Mouse (Mus musculus): ENCODE data around the gene Rnaseh2b.

The Rnaseh2b gene

DNA sequence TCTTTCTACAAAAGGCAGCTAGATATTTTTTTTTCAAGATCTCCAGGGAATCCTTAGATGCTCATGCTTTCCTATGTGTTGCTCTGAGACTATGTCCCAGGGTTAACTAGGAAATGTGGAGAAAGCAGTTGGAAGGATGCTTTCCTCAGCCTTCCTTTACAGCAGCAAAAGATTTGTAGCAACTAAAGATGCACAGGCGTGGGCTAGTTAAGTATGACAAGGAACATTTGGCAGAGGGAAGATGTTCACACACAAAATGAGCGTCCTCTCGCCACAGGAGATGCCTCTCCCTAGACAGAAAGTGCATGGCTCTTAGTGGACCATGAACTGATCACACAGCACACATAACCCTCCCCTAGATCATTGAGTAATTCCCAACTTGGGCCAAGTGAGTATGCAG is 125.1 kb downstream of the Rnaseh2b start:
- no peak for DNase-seq (ENCODE audit: low read depth, low spot score)

DNA sequence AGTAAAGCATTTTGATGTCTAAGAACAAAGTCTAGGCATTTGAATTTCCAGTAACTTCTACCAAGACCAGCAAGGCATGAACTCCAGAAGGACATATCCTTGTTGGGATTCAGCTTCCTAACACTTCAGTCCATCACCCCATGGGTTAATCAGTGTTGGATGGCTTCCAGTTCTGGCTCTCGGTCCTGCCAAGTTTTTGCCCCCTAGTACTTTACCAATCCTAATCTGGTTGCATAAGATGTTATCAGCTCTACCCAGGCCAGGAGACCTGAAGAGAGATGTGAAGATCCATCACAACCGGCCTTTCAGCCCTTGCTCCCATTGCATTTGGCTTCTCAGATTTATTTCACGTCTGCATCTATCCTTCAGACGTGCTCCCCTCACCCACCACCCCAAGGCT is 129.9 kb downstream of the Rnaseh2b start:
- no peak for DNase-seq (ENCODE audit: low read depth, low spot score)
- Histone ChIP-seq H3K36me3 (ENCODE audit: control insufficient read depth, insufficient read depth, low read length, poor library complexity, severe bottlenecking) (no peaks in the 10 kb centered on the region), H3K27me3 (ENCODE audit: control insufficient read depth, insufficient read depth, low read length, poor library complexity, severe bottlenecking) (no peaks in the 10 kb centered on the region)

More for the DNA sequence above, 125.1 kb downstream of the Rnaseh2b start:
- H3K27me3 ChIP-seq (ENCODE audit: control insufficient read depth, insufficient read depth, low read length, poor library complexity, severe bottlenecking) = no peaks in the 10 kb centered on the region
- H3K36me3 ChIP-seq (ENCODE audit: control insufficient read depth, insufficient read depth, low read length, poor library complexity, severe bottlenecking) = no peaks in the 10 kb centered on the region

Measured in splenic B cell, adult 2 months (primary cell).